Mouse (Mus musculus) adrenal gland, postnatal 14 days (tissue): ENCODE data around the gene AW011738. TPM values are rescaled to one million over a fixed set of nuclear protein-coding genes. Genes with fewer than 3 reads are reported as not detected.

Experiments used
- DNase-seq: peaks from one replicate; pipeline ENCODE4 v3.0.0; 2021; ENCODE audit warnings: mixed read lengths
- total RNA-seq: library from RNA; stranded (reverse); gene quantifications from 2 replicates; pipeline ENCODE4 v1.2.3, GENCODE M21; 2021

AW011738 gene
- total RNA-seq, 1 experiment from 2014 or later = 3.9 TPM

DNA sequence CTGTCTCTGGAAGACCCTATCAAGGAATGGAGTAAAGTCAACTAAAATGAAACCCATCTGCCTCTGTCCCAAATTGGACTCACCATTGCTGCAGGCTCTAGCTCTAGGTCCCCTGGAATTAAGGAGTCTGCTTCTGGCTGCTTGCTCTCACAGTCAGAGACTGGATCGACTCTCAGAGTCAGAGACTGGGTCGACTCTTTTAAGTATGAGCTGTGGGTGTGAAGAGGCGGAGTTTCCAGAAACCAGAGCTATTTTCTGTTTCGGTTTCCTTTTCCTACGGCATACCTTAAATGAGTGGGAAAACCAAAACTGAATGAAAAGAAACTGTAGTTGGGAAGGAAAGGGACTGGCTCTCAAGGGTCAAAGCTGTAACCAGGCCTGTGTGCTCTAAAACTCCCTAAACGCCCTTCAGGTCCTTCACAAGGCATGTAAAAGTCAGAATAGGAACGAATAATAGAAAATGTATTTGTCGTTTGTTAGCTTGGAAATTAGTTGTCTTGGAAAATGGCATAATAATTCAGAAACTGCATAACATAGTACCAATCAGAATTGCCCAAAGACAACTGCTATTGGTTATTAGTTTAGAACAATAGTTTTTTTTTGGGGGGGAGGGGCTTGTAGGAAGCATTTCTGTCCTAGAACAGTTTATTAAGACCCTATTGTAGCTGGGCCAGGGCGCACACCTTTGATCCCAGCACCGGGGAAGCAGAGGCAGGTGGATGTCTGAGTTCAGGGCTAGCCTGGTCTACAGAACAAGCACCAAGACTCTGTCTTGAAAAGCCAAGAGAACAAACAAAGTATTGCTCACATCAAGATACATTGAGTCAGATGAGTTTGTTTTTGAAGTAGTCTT, 2.3 kb upstream of the AW011738 start, which contains the start of gene Isg15:
Gene Isg15, minus strand, starts transcription at position 196 of the 853 bp plus-strand sequence.
- no peak for DNase-seq

GRCm38 (mm10) chr4:156202462-156202893, 626 bp upstream of the AW011738 start:
- DNase-seq = no peak

DNA sequence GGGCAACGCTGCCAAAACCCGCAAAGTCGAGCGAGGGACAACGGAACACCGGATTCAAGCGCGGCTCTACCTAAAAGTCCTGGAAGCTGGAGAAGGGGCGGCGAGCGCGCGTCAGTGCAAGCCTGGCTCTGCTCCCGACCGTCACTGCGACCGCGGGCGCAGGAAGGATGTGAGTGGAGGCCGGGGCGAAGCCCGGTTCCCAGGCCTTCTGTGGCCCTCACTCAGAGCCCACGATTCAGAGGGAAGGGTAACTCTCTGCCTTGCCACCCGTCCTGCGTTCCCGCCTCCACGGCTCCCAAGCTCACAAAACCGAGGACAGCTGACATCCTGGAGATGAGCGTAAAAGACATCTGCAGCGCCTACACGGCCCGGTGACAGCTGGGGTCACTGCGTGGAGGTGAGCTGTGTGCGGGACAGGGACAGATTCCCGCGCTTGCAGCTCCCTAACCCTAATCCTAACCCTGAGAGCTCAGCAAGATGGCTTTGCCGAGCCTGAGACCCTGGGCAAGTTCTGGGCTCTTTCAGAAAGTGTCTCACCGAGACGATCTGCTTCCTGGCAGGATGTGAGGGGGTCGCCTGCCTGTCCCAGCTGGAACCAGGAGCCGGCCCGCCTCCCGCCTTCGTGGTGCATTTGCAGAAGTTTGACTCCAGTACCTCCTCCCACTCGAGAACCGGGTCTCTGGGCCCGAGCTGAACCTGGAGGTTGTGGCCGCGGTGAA, 468 bp downstream of the AW011738 start:
- DNase-seq = peak; percentile 54

DNA sequence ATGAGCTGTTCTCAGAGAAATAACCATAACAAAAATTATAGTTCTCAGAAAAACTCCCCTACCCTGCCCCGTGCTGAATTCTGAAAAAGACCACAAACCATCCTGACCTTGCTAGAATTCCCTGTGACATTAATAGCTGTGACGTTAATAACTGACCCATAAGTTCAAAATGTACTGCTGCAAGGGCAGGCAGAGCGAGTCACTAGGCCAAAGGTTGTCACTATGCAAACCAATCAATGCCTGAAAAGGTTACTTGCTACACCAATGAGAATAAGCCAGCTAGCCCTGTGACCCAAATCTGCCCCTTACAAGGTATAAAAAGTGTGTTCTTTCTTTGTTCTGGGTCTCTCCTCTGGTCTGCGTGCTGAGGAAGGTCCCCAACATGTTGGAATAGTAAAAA, 5.8 kb downstream of the AW011738 start:
- no peak for DNase-seq

DNA sequence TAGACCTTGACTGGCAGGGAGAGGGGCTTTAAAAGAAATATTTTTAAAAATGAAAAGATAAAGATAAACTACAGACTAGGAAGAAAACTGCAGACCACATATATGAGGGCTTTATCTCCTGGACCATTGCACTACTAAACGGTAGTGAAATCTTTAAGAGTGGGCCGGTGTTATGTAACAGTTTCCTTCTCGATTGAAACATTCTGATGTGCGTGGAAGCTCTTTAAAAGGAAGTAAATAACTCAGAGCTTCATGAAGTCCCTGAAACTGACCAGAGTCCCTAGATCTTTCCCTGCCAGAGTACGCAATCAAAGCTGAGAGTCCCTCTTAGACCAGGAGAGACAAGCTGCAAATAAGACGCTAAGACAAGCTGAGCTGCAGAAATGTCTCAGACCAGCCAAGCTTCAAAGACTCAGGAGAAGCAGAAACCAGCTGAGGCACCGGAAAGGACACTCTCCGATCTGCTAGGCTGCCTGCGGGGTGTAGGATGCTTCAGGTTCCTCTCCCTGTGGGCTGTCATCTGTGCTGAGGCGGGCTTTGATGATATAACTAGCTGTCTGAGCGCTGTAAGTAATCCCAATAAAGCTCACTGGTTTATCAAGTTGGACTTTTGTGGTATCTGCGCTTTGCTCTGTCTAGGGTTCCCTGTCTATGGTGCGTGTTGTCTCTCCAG, 7.0 kb downstream of the AW011738 start:
- DNase-seq = no peak

DNA sequence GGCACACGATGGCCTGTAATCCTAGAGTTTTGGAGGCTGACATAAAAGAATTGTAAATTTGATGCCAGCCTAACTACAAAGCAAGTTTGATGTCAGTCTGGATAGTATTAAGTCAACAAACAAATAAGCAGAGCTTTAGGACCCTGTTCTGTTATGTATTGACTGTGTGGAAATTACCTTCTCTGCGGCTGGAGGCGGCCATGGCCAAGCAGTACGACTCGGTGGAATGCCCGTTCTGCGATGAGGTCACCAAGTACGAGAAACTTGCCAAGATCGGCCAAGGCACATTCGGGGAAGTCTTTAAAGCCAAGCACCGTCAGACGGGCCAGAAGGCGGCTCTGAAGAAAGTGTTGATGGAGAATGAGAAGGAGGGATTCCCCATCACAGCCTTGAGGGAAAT, 10.0 kb downstream of the AW011738 start:
- no peak for DNase-seq

GRCm38 (mm10) chr4:156215649-156216048, 12.5 kb downstream of the AW011738 start, which contains the start of gene Perm1:
Perm1 (plus strand) TSS chr4:156215868.
- DNase-seq = peak; percentile 93

DNA sequence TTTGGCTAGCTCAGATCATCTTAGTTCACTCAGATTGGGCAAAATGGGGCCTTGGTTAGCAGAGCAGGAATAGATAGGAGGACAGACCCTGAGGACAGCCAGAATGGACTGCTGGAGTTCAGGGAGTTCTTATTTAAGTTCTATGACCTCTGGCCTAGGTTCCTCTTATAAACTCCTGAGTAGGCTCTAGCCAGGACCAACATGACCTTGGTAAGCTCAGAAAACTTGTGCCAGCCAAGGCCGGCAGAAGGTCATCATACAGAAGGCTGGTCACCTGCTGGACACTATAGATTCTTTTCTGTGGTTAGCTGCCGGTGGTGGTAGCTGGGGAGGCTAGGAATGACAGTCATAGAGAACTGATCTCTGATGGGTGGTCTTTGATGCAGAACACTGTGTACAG, 13.1 kb downstream of the AW011738 start:
- DNase-seq = peak; percentile 28

- no peak for DNase-seq
These were observed 14.0 kb downstream of the AW011738 start for GRCm38 (mm10) chr4:156217022-156217669.

- DNase-seq = no peak
These were observed 14.7 kb downstream of the AW011738 start for GRCm38 (mm10) chr4:156217838-156218237.

DNA sequence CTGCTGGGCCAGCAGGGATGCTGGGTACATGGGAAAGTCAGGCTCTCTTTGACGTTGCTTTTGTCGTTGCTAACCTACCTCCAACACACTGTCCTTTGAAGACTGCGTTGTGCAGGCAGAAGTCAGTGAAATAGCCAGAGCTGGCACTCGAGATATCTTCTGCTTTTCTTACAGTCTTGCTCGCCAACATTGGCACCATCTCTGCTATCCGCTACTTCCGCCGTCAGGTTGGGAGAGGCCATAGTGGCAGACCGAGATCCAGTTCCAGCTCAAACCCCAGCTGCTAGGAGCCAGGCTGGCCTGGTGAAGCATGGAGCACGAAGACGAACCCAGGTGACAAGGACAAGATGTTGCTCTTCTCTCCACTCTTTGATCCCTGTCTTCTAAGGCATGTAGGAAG, 16.8 kb downstream of the AW011738 start:
- DNase-seq = no peak

GRCm38 (mm10) chr4:156224276-156224675, 21.2 kb downstream of the AW011738 start:
- no peak for DNase-seq

- DNase-seq = peak; percentile 62
These were observed 24.8 kb downstream of the AW011738 start for GRCm38 (mm10) chr4:156227752-156228392.

GRCm38 (mm10) chr4:156228393-156229024, 25.4 kb downstream of the AW011738 start:
- DNase-seq = peak; percentile 52

- peak; percentile 47 for DNase-seq
These were observed 31.0 kb downstream of the AW011738 start for GRCm38 (mm10) chr4:156234021-156234501.

DNA sequence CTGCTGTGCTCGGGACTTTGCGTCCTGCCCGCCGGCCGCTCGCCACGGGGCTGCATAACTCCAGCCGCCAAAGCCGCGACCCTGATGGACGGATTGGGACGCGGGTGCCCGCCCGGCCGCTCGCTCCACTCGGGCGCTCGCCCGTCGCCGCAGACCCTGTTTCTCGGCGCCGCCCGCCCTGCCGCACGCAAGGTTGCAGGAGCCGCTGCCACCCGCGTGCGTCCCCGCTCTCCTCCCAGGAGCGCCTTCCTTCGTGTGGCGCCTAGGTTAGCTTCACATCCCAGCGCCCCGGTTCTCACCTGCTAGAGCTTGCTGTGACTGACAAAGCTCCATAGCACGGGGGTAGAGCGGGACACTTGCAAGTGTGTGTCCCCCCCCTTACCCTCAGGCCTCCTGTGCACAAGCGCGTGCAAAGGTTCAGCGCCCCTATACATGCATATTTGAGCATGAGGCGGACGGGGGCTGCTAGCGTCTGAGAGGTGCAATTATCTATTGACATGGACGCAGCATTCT, 31.7 kb downstream of the AW011738 start, which contains the start of gene Plekhn1:
Gene Plekhn1, minus strand, starts transcription at position 157 of the 513 bp plus-strand sequence.
- peak; percentile 90 for DNase-seq

GRCm38 (mm10) chr4:156235360-156235770, 32.3 kb downstream of the AW011738 start:
- DNase-seq = no peak

DNA sequence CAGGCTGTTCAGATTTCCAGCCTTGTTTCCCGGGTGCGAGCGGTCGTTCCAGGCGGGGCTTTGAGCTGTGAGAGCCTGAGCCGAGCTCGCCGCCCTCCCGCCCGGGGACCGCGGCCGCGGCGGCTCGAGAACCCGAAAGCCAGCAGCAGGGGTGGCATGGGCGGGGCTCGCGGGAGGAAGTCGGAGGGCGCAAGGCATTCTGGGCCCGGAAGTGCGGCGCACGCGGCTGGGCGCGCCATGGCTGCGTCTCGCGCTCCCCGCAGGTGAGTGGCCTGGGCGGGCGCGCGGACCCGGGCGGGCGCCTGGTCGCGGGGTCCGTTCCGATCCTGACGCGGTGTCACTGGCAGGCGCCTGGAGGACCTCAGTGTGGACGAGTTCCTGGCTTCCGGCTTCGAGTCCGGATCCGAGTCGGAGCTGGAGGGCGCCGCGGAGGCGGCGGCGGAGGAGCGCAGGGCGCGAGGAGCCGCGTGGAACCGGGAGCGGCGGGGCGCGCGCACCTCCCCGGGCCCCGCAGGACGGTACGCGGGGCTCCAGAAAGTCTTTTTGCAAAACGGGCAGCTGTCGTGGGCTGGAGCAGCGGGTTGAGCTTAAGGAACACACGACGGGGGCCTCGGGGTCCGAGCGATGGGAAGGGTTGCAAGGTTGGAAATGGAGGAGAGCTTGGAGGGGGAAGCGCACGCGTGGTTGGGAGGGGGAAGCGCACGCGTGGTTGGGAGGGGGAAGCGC, 32.9 kb downstream of the AW011738 start, which contains the start of gene Noc2l:
Gene Noc2l, plus strand, starts transcription at position 203 of the 726 bp plus-strand sequence.
- peak; percentile 96 for DNase-seq

- peak; percentile 45 for DNase-seq
These were observed 33.7 kb downstream of the AW011738 start for GRCm38 (mm10) chr4:156236651-156237447.
